Mouse (Mus musculus) CD4-positive, CD25-positive, alpha-beta regulatory T cell, adult 2 months (primary cell): Measurements from ENCODE around the gene Gas7.

ENCODE experiments used
- DNase-seq: peaks from one replicate; pipeline ENCODE4 v3.0.0-alpha.2; 2012; ENCODE audit warnings: low read depth, low spot score

Gas7 gene

DNA sequence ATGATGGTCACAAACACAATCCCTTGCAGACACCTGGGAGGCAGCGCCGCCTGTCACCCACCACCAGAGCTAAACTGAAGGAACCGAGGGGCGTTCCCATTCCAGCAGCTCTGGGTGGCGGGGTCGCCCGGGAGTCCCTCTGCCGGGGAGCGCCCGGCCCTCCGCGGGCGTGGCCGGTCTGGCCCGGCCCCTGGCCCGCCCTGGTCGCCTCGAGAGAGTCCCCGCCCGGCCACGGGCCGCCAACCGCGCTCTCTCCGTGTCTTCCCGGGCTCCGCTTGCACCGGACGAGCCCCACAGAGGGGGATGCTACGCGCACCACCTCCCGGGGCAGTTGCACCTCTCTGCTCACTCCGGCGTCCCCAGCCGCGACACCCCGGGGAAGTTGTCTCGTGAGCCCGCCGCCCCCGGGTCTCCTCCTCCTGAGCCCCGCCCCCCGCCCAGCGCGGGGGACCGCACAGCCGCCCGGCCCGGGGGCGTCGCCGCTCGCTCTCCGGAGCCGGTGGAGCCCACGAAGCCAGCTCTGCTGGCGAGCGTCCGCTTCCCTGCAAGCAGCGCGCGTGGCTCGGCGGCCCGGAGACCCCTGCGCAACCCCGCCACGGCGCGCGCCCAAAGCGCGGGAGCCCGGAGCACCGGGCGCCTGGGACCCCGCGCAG is at the start of gene Gas7:
Gene Gas7 (plus strand): TSS at position 564 of the 653 bp plus-strand sequence.
- no peak for DNase-seq

- DNase-seq, result no peak
Measured at GRCm38 (mm10) chr11:67414346-67414940, 40.8 kb upstream of the Gas7 start.

- DNase-seq, result no peak
Measured at GRCm38 (mm10) chr11:67423575-67423974, 31.7 kb upstream of the Gas7 start.

DNA sequence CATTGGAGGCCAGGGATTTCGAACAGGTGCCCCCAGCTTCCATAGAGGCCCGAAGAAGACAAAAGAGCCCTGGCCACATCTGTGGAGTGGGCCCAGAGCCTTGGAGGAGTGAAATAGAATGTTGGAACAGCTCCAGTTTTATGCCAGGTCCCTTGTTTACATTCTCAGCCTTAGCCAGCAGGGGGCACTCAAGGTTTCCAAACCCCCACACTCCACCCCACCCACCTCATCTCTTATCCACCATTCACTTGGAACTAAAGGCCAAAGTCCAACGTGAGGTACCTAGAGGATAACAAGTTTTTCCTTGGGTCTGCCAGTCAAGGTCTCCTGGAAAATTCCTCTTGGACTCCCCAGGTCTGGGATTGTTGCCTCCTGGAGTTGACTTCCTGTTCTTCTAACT is 27.0 kb upstream of the Gas7 start:
- peak; percentile 5 for DNase-seq

DNA sequence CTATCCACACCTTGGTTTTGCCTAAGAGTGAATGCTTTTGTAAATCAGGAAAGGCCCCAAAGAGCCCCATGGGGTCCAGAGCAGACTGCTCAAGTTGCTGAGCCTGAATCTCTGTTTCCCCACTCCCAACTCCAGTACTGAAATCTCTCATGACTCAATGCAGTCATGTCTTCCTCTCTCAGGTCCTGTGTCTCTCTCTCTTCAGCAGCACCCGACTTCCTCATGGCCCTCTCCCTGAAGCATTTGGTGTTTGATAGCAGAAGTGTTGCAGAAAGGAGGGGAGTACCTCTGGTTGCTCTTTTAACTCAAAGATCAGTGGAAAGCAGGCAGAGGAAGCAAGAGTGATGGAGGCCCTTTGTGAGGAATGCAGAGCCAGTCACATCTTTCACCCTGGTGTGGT is 25.4 kb upstream of the Gas7 start:
- DNase-seq, result no peak

GRCm38 (mm10) chr11:67431116-67431645 is 24.1 kb upstream of the Gas7 start:
- DNase-seq, result no peak

GRCm38 (mm10) chr11:67431864-67432263 is 23.4 kb upstream of the Gas7 start:
- no peak for DNase-seq

- no peak for DNase-seq
Measured at GRCm38 (mm10) chr11:67433763-67434162, 21.5 kb upstream of the Gas7 start.

DNA sequence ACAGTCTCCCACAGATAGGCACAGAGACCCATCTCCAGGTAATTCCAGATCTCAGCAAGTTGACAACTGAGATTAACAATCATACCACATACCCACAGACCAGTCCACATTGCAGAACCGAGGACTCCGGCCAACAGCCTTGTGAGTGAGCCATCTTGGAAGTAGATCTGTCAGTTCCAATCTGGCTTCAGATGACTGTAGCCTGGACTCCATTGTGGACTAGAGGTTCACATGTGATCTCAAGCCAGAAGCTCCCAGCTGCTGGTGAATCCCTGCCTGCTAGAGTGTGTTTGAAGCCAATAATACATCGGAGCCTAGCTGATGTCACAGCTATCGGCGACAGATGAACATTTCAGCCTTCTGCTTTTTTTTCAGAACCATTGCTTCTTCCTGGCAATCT is 16.5 kb upstream of the Gas7 start:
- DNase-seq, result no peak

- no peak for DNase-seq
Measured at GRCm38 (mm10) chr11:67445058-67445825, 10.0 kb upstream of the Gas7 start.

DNA sequence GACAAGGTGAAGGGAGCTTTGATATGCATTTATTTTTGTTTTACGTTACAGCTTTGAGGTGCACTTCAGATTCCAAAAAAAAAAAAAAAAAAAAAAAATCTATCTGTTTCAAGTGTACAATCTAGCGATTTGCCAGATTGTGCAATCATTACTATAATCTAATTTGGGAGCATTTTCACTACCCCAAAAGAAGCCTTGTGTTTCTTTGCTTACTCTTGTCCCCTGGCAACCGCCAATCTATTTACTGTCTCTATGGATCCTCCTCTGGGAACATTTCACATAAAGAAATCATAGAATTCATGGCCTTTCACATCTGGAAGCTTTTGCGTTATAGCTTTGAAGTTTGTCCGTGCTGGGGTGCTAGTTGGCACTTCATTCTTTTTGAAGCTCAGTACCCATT is 3.7 kb upstream of the Gas7 start:
- DNase-seq, result no peak

DNA sequence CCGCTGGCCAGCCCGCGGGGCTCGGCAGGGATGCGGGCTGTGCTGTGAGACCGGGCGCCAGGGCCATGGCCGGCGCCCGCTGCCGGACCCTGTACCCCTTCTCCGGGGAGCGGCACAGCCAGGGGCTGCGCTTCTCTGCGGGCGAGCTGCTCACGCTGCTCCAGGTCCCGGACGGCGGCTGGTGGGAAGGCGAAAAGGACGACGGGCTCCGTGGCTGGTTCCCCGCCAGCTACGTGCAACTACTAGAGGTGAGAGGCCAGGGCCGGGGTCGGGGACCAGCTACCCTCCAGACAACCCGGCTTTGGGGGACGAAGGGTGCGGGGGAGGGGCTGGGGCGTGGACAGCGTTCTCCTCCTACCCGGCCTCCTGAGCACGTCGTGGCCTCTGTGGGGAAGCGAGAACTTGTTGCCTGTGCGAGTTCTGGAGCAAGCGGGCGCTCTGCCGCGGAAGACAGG is 317 bp downstream of the Gas7 start:
- DNase-seq, result no peak

DNA sequence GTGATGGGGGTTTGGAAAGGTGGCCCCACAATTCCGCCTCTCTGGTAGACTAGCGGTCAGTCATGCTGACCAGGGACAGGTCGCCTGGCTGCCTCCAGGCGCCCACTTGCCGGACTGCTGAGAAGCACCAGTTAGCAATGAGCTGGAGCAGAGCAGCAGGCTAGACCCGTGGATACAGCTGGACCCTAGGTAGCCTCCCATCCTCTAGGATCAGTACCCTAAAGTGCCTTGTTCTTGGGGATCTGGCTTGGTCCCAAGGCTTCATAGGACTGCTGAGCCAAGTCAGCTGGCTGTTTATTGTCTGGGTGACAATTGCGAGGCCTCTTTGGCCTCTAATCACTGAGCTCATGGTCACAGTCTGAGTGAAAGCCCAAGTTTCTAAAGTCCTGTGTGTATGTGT is 792 bp downstream of the Gas7 start:
- no peak for DNase-seq

- no peak for DNase-seq
Measured at GRCm38 (mm10) chr11:67458171-67458570, 2.9 kb downstream of the Gas7 start.

GRCm38 (mm10) chr11:67467132-67467531 is 11.9 kb downstream of the Gas7 start:
- DNase-seq, result no peak

DNA sequence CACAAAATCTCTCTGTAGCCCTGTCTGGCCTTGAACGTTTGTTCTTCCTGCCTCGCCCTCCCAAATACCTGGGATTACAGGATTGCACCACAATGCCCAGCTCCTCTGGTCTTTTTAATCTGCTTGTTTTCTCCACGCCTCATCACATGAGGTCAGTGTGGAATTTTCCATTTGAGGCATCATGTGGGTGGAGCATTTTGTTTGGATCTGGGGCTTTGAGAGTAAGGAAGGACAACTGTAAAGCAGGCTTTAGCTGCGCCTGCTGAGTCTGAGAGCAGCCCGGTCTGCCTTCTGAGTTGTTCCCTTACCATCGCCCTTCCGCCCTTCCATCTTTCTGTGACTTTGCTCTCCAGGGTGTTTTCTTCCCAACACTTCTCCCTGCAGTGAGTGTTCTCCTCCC is 13.6 kb downstream of the Gas7 start:
- no peak for DNase-seq

GRCm38 (mm10) chr11:67474590-67474989 is 19.4 kb downstream of the Gas7 start:
- no peak for DNase-seq

- no peak for DNase-seq
Measured at GRCm38 (mm10) chr11:67479534-67479933, 24.3 kb downstream of the Gas7 start.

GRCm38 (mm10) chr11:67480204-67480956 is 25.1 kb downstream of the Gas7 start:
- DNase-seq, result no peak

GRCm38 (mm10) chr11:67481691-67482090 is 26.5 kb downstream of the Gas7 start:
- DNase-seq, result no peak

- no peak for DNase-seq
Measured at GRCm38 (mm10) chr11:67482217-67482760, 27.1 kb downstream of the Gas7 start.

DNA sequence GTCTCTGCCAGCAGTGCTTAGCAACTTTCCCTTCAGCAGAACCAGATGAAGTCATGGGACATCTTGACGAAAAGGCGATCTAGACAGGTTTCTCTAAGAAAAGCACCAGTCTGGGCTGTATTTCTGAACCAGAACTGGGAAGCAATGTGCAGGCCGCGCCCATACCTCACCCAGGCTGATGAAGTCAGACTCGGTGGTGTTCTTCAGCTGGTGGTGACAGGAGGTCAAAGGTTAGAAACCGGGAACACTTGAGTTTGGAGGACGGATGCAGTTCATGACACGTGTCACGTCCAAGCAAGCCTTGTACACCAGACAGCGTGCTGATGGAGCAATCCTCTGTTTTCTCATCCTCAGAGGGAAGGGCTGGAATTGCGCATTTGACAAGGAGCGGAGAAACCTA is 32.9 kb downstream of the Gas7 start:
- DNase-seq, result no peak
